Comparison of ENCODE assay signal across 11 mouse cellular contexts in genomic region chr2:31639466-31639760, GRCm38 (mm10). TPM values are rescaled to one million over a fixed set of nuclear protein-coding genes. Genes with fewer than 3 reads are reported as not detected.
DNase-seq lines count a peak whose midpoint lies in the region; ATAC-seq lines count a peak whose summit lies in the region.
"Had no signal": no experiment of that assay in that cellular context is flagged by ENCODE, and none has a peak within 500 bp of the region (broad histone marks: within the 10 kb centered on the region; RNA-seq: fewer than 3 reads in every experiment).

No protein-coding gene starts in this region.

- peak; percentile 7; the same call in 1 of the 2 replicates for ATAC-seq in embryonic facial prominence, embryonic 12.5 days (ENCODE audit: insufficient number of reproducible peaks, insufficient read depth, low FRiP score, low TSS enrichment)
- no peak for ATAC-seq in hindbrain, embryonic 15.5 days (ENCODE audit: low FRiP score, low read depth)
- ATAC-seq in midbrain, embryonic 16.5 days, result no peak

- peaks cover 34% of the 10 kb centered on the region for H3K4me1 ChIP-seq in embryonic facial prominence, embryonic 12.5 days
- H3K4me1 ChIP-seq in hindbrain, embryonic 15.5 days (replicated peaks), result peaks cover 61% of the 10 kb centered on the region
- peaks cover 29% of the 10 kb centered on the region for H3K4me1 ChIP-seq in midbrain, embryonic 16.5 days (ENCODE audit: control insufficient read depth, insufficient read depth, low read length)

- H3K9me3 ChIP-seq in embryonic facial prominence, embryonic 12.5 days, result no peaks in the 10 kb centered on the region
- H3K9me3 ChIP-seq in hindbrain, embryonic 15.5 days, result no peaks in the 10 kb centered on the region
- no peaks in the 10 kb centered on the region for H3K9me3 ChIP-seq in midbrain, embryonic 16.5 days (replicated peaks; ENCODE audit: control insufficient read depth, low read length, poor library complexity, severe bottlenecking)

- H3K27me3 ChIP-seq in embryonic facial prominence, embryonic 12.5 days, result peaks cover 100% of the 10 kb centered on the region
- H3K27me3 ChIP-seq in hindbrain, embryonic 15.5 days, result peaks cover 78% of the 10 kb centered on the region
- H3K27me3 ChIP-seq in midbrain, embryonic 16.5 days (ENCODE audit: control insufficient read depth, insufficient read depth, low read depth, low read length), result peaks cover 56% of the 10 kb centered on the region

- no peaks in the 10 kb centered on the region for H3K36me3 ChIP-seq in embryonic facial prominence, embryonic 12.5 days
- H3K36me3 ChIP-seq in hindbrain, embryonic 15.5 days, result no peaks in the 10 kb centered on the region
- H3K36me3 ChIP-seq in midbrain, embryonic 16.5 days (ENCODE audit: control insufficient read depth, insufficient read depth, low read length), result no peaks in the 10 kb centered on the region

- no peak overlapping the region for H3K27ac ChIP-seq in embryonic facial prominence, embryonic 12.5 days
- no peak overlapping the region for H3K27ac ChIP-seq in hindbrain, embryonic 15.5 days (replicated peaks)
- no peak overlapping the region for H3K27ac ChIP-seq in midbrain, embryonic 16.5 days (ENCODE audit: low read length)

- peak; percentile 53 for DNase-seq in embryo, embryonic 10 days (ENCODE audit: low spot score)
- no peak for DNase-seq in embryo, embryonic 9.5 days (ENCODE audit: extremely low spot score)
- no peak for DNase-seq in spleen, postnatal 36 days (ENCODE audit: low spot score in 2 of 2)
- DNase-seq in c-Kit-positive CD71-positive TER-119-positive erythroid progenitor cells, embryonic 14.5 days (ENCODE audit: low spot score), result no peak
- no peak for DNase-seq in heart, adult 11 months
- DNase-seq: cerebellum, adult 9-10 months; right cerebral cortex, postnatal 4 days had no signal

- peak overlapping the region; percentile 15; the same call in 1 of the 2 replicates for H3K4me3 ChIP-seq in embryonic facial prominence, embryonic 12.5 days
- no peak overlapping the region for H3K4me3 ChIP-seq in hindbrain, embryonic 15.5 days
- peak overlapping the region; percentile 3; the same call in 1 of the 2 replicates for H3K4me3 ChIP-seq in midbrain, embryonic 16.5 days (ENCODE audit: low read depth, low read length)

- 2% methylated on average over 13 of the region's 13 CpGs for WGBS in embryonic facial prominence, embryonic 12.5 days
- WGBS in hindbrain, embryonic 15.5 days, result under 1% methylated on average over 12 of the region's 13 CpGs
- WGBS in midbrain, embryonic 16.5 days, result 0% methylated on average over 12 of the region's 13 CpGs

- 0 out of 2 replicates have a peak overlapping the region, but pooled peaks have one; percentile 7 for H3K9ac ChIP-seq in embryonic facial prominence, embryonic 12.5 days
- H3K9ac ChIP-seq in hindbrain, embryonic 15.5 days, result no peak overlapping the region
- no peak overlapping the region for H3K9ac ChIP-seq in midbrain, embryonic 16.5 days (ENCODE audit: low read depth, low read length)

- peak overlapping the region; percentile 9 for H3K4me2 ChIP-seq in embryonic facial prominence, embryonic 12.5 days (replicated peaks)
- peak overlapping the region; percentile 1; the same call in 1 of the 2 replicates for H3K4me2 ChIP-seq in hindbrain, embryonic 15.5 days
- H3K4me2 ChIP-seq in midbrain, embryonic 16.5 days (ENCODE audit: low read length), result no peak overlapping the region

RNA-seq across cellular contexts. Expression of gene Prdm12, which starts 0.4 kb away (rescaled TPM):
- 9.4 and 14.9 TPM in 2 replicates for polyA plus RNA-seq in embryonic facial prominence, embryonic 12.5 days (2016; fragmentation: Nextera tagmentation; extraction: Ambion mirVana)
- 1.7 and 3.1 TPM in 2 replicates for polyA plus RNA-seq in hindbrain, embryonic 15.5 days (2015; fragmentation: Nextera tagmentation; extraction: Ambion mirVana)
- 1.4 and 2.3 TPM in 2 replicates for polyA plus RNA-seq in midbrain, embryonic 16.5 days (2015; fragmentation: Nextera tagmentation; extraction: Ambion mirVana)
- polyA plus RNA-seq: lung, embryonic 16.5 days had no signal

RNA-seq across cellular contexts. Expression of gene Exosc2, which starts 31.1 kb away (rescaled TPM):
- polyA plus RNA-seq in embryonic facial prominence, embryonic 12.5 days (2016; fragmentation: Nextera tagmentation; extraction: Ambion mirVana), result 79.6 and 79.7 TPM in 2 replicates
- polyA plus RNA-seq in hindbrain, embryonic 15.5 days (2015; fragmentation: Nextera tagmentation; extraction: Ambion mirVana), result 42.0 and 42.4 TPM in 2 replicates
- 40.0 and 42.2 TPM in 2 replicates for polyA plus RNA-seq in midbrain, embryonic 16.5 days (2015; fragmentation: Nextera tagmentation; extraction: Ambion mirVana)

RNA-seq across cellular contexts. Expression of gene Abl1, which starts 48.8 kb away (rescaled TPM):
- polyA plus RNA-seq in embryonic facial prominence, embryonic 12.5 days (2016; fragmentation: Nextera tagmentation; extraction: Ambion mirVana), result 64.8 and 67.5 TPM in 2 replicates
- 17.6 and 18.1 TPM in 2 replicates for polyA plus RNA-seq in hindbrain, embryonic 15.5 days (2015; fragmentation: Nextera tagmentation; extraction: Ambion mirVana)
- 16.7 and 17.5 TPM in 2 replicates for polyA plus RNA-seq in midbrain, embryonic 16.5 days (2015; fragmentation: Nextera tagmentation; extraction: Ambion mirVana)
